Mouse (Mus musculus) adrenal gland (tissue): Measurements from ENCODE around the gene Mief2.

Experiments
- intact Hi-C: fragments of 180-260 bp; cut with DNase I; formaldehyde crosslinking; loops from one replicate; pipeline ENCODE4 v1.15.1; 2025

Gene Mief2

GRCm38 (mm10) chr11:60715833-60716232 lies 12.4 kb upstream of the Mief2 start:
- intact Hi-C loops: no loop called here

DNA sequence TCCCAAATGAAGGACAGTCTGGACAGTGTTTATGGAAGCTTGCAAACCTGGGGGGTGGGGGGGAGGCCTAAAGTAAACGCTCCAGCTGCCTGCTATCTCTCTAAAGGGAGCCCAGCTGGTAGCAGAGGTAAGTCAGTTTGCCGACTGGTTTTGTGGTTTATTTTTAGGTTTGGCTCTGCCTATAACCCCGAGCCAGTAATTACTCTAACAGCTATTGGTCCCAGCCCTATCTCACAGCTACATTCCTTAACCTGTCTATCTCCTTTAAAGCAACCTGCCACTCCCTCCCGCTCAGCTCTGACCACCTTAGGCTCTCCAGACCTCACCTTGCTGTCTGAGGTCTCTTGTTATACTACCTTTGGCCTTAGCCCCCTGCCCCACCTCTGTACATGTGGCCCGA lies 8.9 kb upstream of the Mief2 start:
- intact Hi-C loops: no loop called here

DNA sequence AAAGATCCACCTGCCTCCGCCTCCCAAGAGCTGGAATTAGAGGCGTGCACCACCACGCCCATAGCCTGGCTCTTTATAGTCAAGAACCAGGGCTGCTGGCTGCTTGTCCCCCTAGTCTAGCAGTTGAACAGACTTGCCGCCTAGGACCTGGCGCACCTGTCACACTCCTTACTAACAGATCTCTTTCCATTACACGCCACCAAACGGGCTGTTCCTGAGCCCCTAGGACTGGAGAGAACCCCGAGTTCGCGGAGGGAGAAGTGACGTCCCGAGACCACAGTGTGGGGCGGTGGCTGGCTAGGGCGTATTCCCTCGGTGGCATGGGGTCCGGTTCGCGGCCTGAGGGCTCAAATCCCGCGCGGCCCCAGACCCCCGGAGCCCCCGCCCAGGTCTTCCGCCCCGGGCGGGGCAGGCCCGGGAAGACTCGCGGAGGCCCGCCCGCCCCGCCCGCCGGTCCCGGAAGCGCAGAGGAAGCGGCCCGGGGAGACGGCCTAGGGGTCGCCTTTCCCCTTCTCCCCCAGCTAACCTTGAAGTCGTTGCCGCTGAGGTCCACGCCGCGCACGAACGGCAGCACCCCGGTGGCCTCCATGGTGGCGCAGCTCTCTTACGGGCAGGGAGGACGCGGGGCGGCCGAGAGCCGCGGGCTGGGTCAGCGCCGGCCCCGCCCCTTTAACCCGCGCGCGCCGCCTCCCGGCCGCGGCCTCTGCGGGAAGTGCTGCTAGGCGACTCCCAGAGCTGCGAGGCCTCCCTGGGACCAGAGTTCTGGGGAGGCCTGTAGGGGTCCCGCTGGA lies 1.4 kb upstream of the Mief2 start, which contains the start of gene Flii:
TSS of gene Flii (minus strand) at position 663 of the 791 bp plus-strand sequence.
- intact Hi-C loops: no loop called here

GRCm38 (mm10) chr11:60727392-60728140 lies 632 bp upstream of the Mief2 start:
- intact Hi-C loops: no loop called here

GRCm38 (mm10) chr11:60729217-60729641 lies 1.0 kb downstream of the Mief2 start:
- intact Hi-C loops: no loop called here

- intact Hi-C loops: loop anchor here (5.0 kb wide), 1 partner anchor 47 kb away; the partner anchor contains the start of genes Smcr8 and Top3a
Measured at GRCm38 (mm10) chr11:60730169-60730568, 2.0 kb downstream of the Mief2 start.

DNA sequence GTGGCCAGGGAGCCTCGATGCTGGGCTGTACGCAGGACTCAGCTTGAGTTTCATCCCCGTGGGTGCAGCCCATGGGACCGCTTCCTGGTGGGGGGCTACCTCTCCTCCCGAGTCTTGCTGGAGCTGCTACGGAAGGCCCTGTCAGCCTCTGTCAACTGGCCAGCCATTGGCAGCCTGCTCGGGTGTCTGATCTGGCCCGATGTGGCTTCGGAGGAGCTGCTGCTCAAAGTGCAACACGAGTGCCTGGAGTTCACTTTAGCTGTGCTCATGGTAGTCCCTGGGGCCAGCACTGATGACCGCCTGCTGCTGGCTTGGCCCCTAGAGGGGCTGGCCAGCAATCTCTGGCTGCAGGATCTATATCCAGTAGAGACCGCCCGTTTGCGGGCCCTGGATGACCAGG lies 3.1 kb downstream of the Mief2 start:
- intact Hi-C loops: loop anchor here (5.0 kb wide), 1 partner anchor 46 kb away; the partner anchor contains the start of genes Smcr8 and Top3a

- intact Hi-C loops: loop anchor here (5.0 kb wide), 1 partner anchor 43 kb away; the partner anchor contains the start of genes Smcr8 and Top3a
Measured at GRCm38 (mm10) chr11:60734206-60734605, 6.0 kb downstream of the Mief2 start.

- intact Hi-C loops: no loop called here
Measured at GRCm38 (mm10) chr11:60735191-60735590, 7.0 kb downstream of the Mief2 start.

DNA sequence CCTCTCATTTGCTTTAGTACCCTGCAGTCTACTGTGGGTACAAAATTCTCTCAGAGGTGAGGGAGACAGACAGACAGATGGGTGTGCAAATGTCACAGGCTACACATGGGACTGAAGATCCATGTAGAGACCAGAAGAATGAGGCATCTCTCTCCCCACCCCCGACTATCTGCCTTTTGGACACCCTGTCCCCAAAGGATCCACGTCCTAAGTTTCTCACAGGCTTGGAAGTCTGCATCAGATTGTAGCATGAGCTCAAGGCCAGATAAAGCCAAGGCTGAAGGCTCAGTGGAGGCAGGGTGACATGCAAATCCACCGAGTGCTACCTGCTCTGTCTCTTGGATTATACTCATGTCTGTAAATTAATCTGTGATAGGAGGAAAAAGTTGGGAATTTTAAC lies 8.3 kb downstream of the Mief2 start:
- intact Hi-C loops: no loop called here

GRCm38 (mm10) chr11:60737450-60737849 lies 9.3 kb downstream of the Mief2 start:
- intact Hi-C loops: no loop called here

- intact Hi-C loops: no loop called here
Measured at GRCm38 (mm10) chr11:60740321-60740720, 12.1 kb downstream of the Mief2 start.

GRCm38 (mm10) chr11:60755570-60755969 lies 27.4 kb downstream of the Mief2 start:
- intact Hi-C loops: no loop called here

DNA sequence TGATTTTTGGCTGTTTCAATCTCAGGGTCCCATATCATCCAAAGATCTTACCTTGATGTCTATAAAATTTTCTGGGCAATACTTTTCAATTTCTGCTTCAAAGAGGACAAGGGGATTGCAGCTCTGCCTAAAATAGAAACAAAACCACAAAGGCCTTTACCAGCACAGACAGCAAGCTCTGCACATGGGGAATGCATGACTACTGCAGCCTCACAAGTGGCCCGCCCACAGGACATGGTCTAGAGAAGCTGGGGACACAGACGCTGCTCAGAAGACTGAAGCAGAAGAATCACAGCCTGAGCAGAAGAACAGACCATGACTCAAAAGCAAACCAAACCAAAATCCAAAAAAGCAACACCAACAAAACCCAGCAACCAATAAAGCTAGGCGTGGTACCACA lies 33.5 kb downstream of the Mief2 start:
- intact Hi-C loops: no loop called here

DNA sequence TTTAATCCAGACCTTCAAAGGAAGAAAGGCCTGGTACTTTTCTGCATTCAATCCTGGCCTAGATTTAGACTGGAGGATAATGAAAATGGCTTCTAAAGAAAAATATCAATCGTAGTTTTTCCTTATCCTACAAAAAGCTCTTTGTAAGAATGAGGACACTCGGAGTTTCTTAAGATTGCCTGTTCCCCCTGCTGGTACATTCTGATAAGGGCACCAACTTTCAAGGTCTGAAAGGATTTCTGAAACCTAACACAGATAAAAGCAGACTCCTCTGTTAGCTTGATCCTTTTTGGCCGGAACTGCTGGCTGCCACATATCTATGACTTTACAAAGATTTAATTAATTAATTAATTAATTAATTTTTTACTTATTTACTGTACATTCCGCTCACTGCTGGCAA lies 38.8 kb downstream of the Mief2 start:
- intact Hi-C loops: no loop called here

DNA sequence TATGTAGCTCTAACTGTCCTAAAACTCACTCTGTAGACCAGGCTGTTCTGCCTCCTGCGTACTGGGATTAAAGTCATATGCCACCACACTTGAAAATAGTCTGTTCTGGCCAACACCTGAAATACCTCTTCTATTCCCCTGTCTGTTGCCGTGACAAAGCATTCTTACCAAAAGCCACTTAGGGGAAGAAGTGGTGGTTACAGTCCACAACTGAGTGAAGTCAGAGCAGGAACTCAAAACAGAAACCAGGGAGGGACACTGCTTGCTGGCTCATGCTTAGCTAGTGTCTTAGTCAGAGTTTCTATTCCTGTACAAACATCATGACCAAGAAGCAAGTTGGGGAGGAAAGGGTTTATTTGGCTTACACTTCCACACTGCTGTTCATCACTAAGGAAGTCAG lies 41.1 kb downstream of the Mief2 start:
- intact Hi-C loops: no loop called here

GRCm38 (mm10) chr11:60770776-60771175 lies 42.6 kb downstream of the Mief2 start:
- intact Hi-C loops: loop anchor here (5.0 kb wide), 1 partner anchor 73 kb away; the partner anchor contains the start of gene Llgl1

DNA sequence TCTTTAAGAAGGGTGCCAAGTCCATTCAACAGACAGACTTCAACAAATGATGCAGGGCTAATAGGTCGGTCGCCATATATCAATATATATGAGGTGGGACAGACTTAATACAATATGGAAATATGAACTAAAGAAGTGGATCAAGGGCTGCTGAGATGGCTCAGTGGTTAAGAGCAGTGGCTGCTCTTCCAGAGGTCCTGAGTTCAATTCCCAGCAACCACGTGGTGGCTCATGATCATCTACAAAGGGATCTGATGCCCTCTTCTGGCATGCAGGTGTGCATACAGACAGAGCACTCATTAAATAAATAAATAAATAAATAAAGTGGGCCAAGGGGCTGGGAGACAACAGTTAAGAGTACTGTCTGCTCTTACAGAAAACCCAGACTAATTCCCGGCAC lies 44.0 kb downstream of the Mief2 start:
- intact Hi-C loops: loop anchor here (5.0 kb wide), 1 partner anchor 75 kb away; the partner anchor contains the start of gene Llgl1

- intact Hi-C loops: loop anchor here (5.0 kb wide), 1 partner anchor 77 kb away; the partner anchor contains the start of gene Llgl1
Measured at GRCm38 (mm10) chr11:60774158-60774689, 46.0 kb downstream of the Mief2 start.

- intact Hi-C loops: loop anchor here (5.0 kb wide), 2 partner anchors 43 to 78 kb away; partner anchors contain the start of gene Llgl1
Measured at GRCm38 (mm10) chr11:60774841-60775240, 46.6 kb downstream of the Mief2 start.

DNA sequence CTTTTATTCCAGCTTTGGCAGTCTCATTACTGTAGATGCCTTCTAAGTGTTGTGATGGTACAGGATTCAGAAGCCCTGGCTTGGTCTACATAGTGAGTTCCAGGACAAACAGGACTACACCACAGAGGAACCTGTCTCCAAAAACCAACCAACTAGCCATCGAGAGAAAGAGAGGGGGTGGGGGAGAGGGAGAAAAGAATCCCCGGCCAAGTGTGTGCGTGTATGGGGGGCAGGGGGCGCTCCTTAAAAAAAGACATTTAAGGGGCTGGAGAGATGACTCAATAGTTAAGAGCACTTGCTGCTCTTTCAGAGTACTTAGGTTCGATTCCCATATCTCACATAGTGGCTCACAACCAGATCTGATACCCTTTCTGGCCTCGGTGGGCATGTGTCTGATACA lies 47.4 kb downstream of the Mief2 start:
- intact Hi-C loops: loop anchor here (5.0 kb wide), 1 partner anchor 43 kb away; no protein-coding TSS in a partner anchor
